Mouse (Mus musculus) intestine, embryonic 16.5 days (tissue): Measurements from ENCODE around the gene Timm13. TPM values are rescaled to one million over a fixed set of nuclear protein-coding genes. Genes with fewer than 3 reads are reported as not detected.

Experiments used
- ATAC-seq: fragments of 200-750 bp; cut with Nextera tagmentation; 2 replicates; pipeline ENCODE4 v1.8.0; 2017; ENCODE audit warnings: moderate TSS enrichment, moderate library complexity
- H3K27ac ChIP-seq: fragments of 300-500 bp; sonication (generic); 2 replicates; pipeline ENCODE4 v1.5.1; 2014; ENCODE audit warnings: mild to moderate bottlenecking, low read length
- H3K27me3 ChIP-seq: fragments of 300-500 bp; sonication (generic); replicated peaks from 2 replicates; pipeline ENCODE4 v1.6.1; 2014; ENCODE audit warnings: low read length, control low read depth, mixed read lengths; ENCODE audit not compliant: control insufficient read depth, insufficient read depth
- H3K36me3 ChIP-seq: fragments of 300-500 bp; sonication (generic); 2 replicates; pipeline ENCODE4 v1.6.1; 2014; ENCODE audit warnings: low read length, control low read depth; ENCODE audit not compliant: control insufficient read depth, insufficient read depth
- H3K4me1 ChIP-seq: fragments of 300-500 bp; sonication (generic); 2 replicates; pipeline ENCODE4 v1.6.1; 2014; ENCODE audit warnings: low read length, control low read depth, mixed read lengths; ENCODE audit not compliant: control insufficient read depth, insufficient read depth
- H3K4me2 ChIP-seq: fragments of 300-500 bp; sonication (generic); 2 replicates; pipeline ENCODE4 v1.6.1; 2014; ENCODE audit warnings: low read depth, low read length, control low read depth
- H3K4me3 ChIP-seq: fragments of 300-500 bp; sonication (generic); 2 replicates; pipeline ENCODE4 v1.5.1; 2014; ENCODE audit warnings: mild to moderate bottlenecking, low read length
- H3K9ac ChIP-seq: fragments of 300-500 bp; sonication (generic); 2 replicates; pipeline ENCODE4 v1.6.1; 2014; ENCODE audit warnings: low read depth, low read length
- H3K9me3 ChIP-seq: fragments of 300-500 bp; sonication (generic); 2 replicates; pipeline ENCODE4 v1.6.1; 2016; ENCODE audit warnings: low read length, control low read depth; ENCODE audit not compliant: control insufficient read depth
- WGBS: fragments of 180-500 bp; shearing (Covaris S2); extraction: QIAGEN DNeasy Blood & Tissue Kit; methylation state at CpG from one replicate; pipeline ENCODE4 v1.1.7; 2014; 5-methylcytosine and 5-hydroxymethylcytosine counted together
- polyA plus RNA-seq: library from polyadenylated mRNA; unstranded; fragments of >200 nt; fragmentation: Nextera tagmentation; extraction: Ambion mirVana; gene quantifications from 2 replicates; pipeline ENCODE4 v1.2.1, GENCODE M21; 2015

The Timm13 gene
- polyA plus RNA-seq, result 390 and 410 TPM in 2 replicates

- Histone ChIP-seq H3K4me3 (peak within 1 kb of the TSS; percentile 76), H3K9me3 (no peaks in the 10 kb centered on the region), H3K27ac (peak within 1 kb of the TSS; percentile 79), H3K4me2 (peak within 1 kb of the TSS; percentile 89), H3K27me3 (no peaks in the 10 kb centered on the region), H3K36me3 (peaks cover 15% of the 10 kb centered on the region), H3K9ac (peak within 1 kb of the TSS; percentile 81), H3K4me1 (peaks cover 15% of the 10 kb centered on the region)
- peak; percentile 95 for ATAC-seq
- under 1% methylated on average over 72 of the region's 72 CpGs for WGBS
Observed at GRCm38 (mm10) chr10:80900318-80901247, at the start of gene Timm13. Timm13 (minus strand) TSS chr10:80900969.

GRCm38 (mm10) chr10:80950314-80950713 is 49.5 kb upstream of the Timm13 start:
- no peaks in the 10 kb centered on the region for H3K36me3 ChIP-seq
- H3K27ac ChIP-seq, result no peak overlapping the region
- H3K9ac ChIP-seq, result no peak overlapping the region
- H3K4me2 ChIP-seq, result no peak overlapping the region
- 37% methylated on average over 5 of the region's 5 CpGs for WGBS
- no peak for ATAC-seq
- peaks cover 31% of the 10 kb centered on the region for H3K4me1 ChIP-seq
- no peaks in the 10 kb centered on the region for H3K9me3 ChIP-seq
- no peaks in the 10 kb centered on the region for H3K27me3 ChIP-seq
- H3K4me3 ChIP-seq, result no peak overlapping the region

DNA sequence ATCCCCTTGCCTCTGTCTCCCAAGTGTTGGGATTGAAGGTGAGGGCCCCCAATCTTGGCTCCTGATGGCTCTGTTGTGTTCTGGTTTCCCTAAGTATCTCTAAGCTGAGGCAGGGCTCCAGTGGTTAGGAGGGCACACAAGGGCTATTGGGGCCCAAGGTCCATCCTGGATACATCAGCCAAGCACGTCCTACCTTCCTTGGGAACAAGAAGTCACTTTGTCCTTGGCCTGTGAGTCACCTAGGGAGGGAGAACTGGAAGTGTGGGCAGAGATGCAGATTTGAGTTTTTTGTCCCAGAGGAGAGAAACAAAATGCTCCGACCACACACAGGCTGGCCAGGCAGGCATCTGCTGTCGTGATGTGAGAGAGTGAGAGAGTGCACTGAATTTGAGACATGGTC is 48.3 kb upstream of the Timm13 start:
- 70% methylated on average over 3 of the region's 3 CpGs for WGBS
- ATAC-seq, result no peak
- Histone ChIP-seq H3K36me3 (no peaks in the 10 kb centered on the region), H3K27ac (no peak overlapping the region), H3K4me1 (peaks cover 22% of the 10 kb centered on the region), H3K9me3 (no peaks in the 10 kb centered on the region), H3K27me3 (no peaks in the 10 kb centered on the region), H3K9ac (peak overlapping the region; percentile 22; the same call in 1 of the 2 replicates), H3K4me3 (no peak overlapping the region), H3K4me2 (no peak overlapping the region)

- WGBS, result 28% methylated on average over 6 of the region's 6 CpGs
- Histone ChIP-seq H3K9me3 (no peaks in the 10 kb centered on the region), H3K4me1 (peaks cover 26% of the 10 kb centered on the region), H3K27ac (peak overlapping the region; percentile 46), H3K27me3 (no peaks in the 10 kb centered on the region), H3K4me2 (no peak overlapping the region), H3K4me3 (no peak overlapping the region), H3K9ac (peak overlapping the region; percentile 22; the same call in 1 of the 2 replicates), H3K36me3 (no peaks in the 10 kb centered on the region)
- peak; percentile 65 for ATAC-seq
Observed at GRCm38 (mm10) chr10:80948570-80948969, 47.8 kb upstream of the Timm13 start.

- ATAC-seq, result peak; percentile 58
- H3K4me1 ChIP-seq, result peaks cover 30% of the 10 kb centered on the region
- H3K4me2 ChIP-seq, result no peak overlapping the region
- H3K27ac ChIP-seq, result peak overlapping the region; percentile 46
- H3K36me3 ChIP-seq, result no peaks in the 10 kb centered on the region
- H3K4me3 ChIP-seq, result no peak overlapping the region
- no peaks in the 10 kb centered on the region for H3K27me3 ChIP-seq
- no peaks in the 10 kb centered on the region for H3K9me3 ChIP-seq
- peak overlapping the region; percentile 34; the same call in 1 of the 2 replicates for H3K9ac ChIP-seq
- WGBS, result 23% methylated on average over 2 of the region's 2 CpGs
Observed at GRCm38 (mm10) chr10:80947802-80948201, 47.0 kb upstream of the Timm13 start.

GRCm38 (mm10) chr10:80946684-80947437 is 46.1 kb upstream of the Timm13 start:
- H3K27ac ChIP-seq, result peak overlapping the region; percentile 46
- WGBS, result 66% methylated on average over 14 of the region's 14 CpGs
- no peak overlapping the region for H3K4me3 ChIP-seq
- peak; percentile 21 for ATAC-seq
- peak overlapping the region; percentile 34; the same call in 1 of the 2 replicates for H3K9ac ChIP-seq
- no peaks in the 10 kb centered on the region for H3K36me3 ChIP-seq
- peaks cover 32% of the 10 kb centered on the region for H3K4me1 ChIP-seq
- H3K4me2 ChIP-seq, result no peak overlapping the region
- H3K27me3 ChIP-seq, result no peaks in the 10 kb centered on the region
- H3K9me3 ChIP-seq, result no peaks in the 10 kb centered on the region

GRCm38 (mm10) chr10:80944231-80944630 is 43.5 kb upstream of the Timm13 start:
- Histone ChIP-seq H3K4me3 (no peak overlapping the region), H3K9me3 (no peaks in the 10 kb centered on the region), H3K27me3 (no peaks in the 10 kb centered on the region), H3K27ac (no peak overlapping the region), H3K36me3 (no peaks in the 10 kb centered on the region), H3K9ac (no peak overlapping the region), H3K4me1 (peaks cover 58% of the 10 kb centered on the region), H3K4me2 (no peak overlapping the region)
- WGBS, result 84% methylated on average over 5 of the region's 5 CpGs
- ATAC-seq, result no peak

DNA sequence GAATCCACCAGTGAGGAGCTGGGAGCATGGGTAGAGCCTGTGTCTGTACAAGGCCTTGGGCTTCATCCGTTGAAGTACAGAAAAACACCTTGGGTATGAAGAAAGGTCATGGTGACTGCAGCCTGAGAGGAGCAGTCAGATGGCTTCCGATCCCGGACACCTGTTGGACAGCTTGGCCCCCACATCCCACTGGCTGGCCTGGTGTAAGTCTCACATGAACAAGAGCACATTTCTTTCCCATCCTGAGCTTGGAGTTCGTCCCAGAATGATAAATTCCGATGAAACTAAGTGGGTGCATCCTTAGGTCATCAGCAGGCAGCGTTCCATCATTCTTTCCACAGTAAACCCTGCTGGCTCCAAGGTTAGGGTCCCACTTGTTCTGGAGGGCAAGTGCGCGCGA is 42.9 kb upstream of the Timm13 start:
- WGBS, result 41% methylated on average over 9 of the region's 9 CpGs
- Histone ChIP-seq H3K36me3 (no peaks in the 10 kb centered on the region), H3K27ac (no peak overlapping the region), H3K27me3 (no peaks in the 10 kb centered on the region), H3K4me2 (no peak overlapping the region), H3K9ac (no peak overlapping the region), H3K4me1 (peaks cover 58% of the 10 kb centered on the region), H3K4me3 (no peak overlapping the region), H3K9me3 (no peaks in the 10 kb centered on the region)
- no peak for ATAC-seq

DNA sequence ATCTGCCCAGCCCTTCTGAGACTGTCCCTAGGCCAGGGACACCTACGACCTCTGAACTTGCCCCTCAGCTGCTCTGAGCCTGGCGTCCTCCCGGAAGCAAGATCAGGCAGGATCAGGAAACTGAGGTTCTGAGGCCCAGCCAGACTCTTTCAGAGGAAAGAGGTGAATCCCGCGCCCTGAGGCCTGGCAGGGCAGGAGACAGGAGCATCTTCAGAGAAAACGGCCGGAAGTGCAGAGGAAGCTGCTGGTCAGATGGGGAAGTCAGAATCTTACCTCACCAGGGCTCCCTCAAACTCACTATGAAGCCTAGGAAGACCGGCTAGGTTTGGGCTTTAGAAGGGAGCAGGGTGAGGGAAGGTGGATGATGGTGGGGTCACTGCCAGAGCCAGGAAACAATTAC is 42.1 kb upstream of the Timm13 start:
- H3K4me1 ChIP-seq, result peaks cover 60% of the 10 kb centered on the region
- WGBS, result 69% methylated on average over 8 of the region's 8 CpGs

More for the DNA sequence above, 42.1 kb upstream of the Timm13 start:
- H3K27me3 ChIP-seq, result no peaks in the 10 kb centered on the region
- no peak for ATAC-seq
- no peaks in the 10 kb centered on the region for H3K36me3 ChIP-seq
- H3K9ac ChIP-seq, result no peak overlapping the region
- H3K9me3 ChIP-seq, result no peaks in the 10 kb centered on the region
- no peak overlapping the region for H3K27ac ChIP-seq
- H3K4me3 ChIP-seq, result no peak overlapping the region
- no peak overlapping the region for H3K4me2 ChIP-seq
